Mouse (Mus musculus) adrenal gland, postnatal 25 days (tissue): Measurements from ENCODE around the gene Slc6a19. TPM values are rescaled to one million over a fixed set of nuclear protein-coding genes. Genes with fewer than 3 reads are reported as not detected.
"Not testable (repeated sequence)": the region's sequence is repeated elsewhere in the genome, so short reads cannot be mapped to it uniquely, and the experiment has no call there.

ENCODE experiments used
- DNase-seq: peaks from one replicate; pipeline ENCODE4 v3.0.0; 2021; ENCODE audit warnings: mixed read lengths
- long read RNA-seq: library from polyadenylated mRNA; stranded (forward); transcript quantifications from one replicate; pipeline ENCODE4 v2.0.0, GENCODE M21; 2021
- total RNA-seq: library from RNA; stranded (reverse); gene quantifications from 2 replicates; pipeline ENCODE4 v1.2.3, GENCODE M21; 2021

Gene Slc6a19
- total RNA-seq = 0.24 and 0.36 TPM in 2 replicates
- long read RNA-seq, partial matches to known transcripts = 1 of 1 reads
- long read RNA-seq, other reads (novel, unspliced or antisense) = 0 of 1 reads

DNA sequence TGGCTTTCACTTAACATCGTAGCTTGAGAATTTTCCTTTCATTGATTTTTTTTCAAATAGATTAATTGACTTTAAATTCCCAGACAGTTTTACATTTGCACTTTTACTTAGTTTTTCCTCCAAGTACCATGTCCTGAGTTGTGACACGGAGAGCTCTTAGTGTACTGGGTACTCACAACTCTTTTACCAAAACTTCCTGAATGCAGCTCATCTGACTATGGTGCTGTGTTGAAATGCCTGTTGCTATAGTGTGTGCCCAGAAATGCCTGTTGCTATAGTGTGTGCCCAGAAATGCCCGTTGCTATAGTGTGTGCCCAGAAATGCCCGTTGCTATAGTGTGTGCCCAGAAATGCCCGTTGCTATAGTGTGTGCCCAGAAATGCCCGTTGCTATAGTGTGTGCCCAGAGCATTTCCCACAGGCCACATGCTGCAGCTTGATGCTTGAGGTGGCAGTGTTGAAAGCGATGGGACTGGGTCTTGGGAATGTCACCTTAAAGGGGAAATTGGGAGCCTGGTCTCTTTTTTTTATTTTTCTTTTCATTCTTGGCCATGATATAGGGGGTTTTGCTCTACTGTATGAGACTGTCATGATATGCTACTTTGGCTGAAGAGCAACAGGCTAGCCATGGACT is at the start of gene Slc6a19:
TSS of gene Slc6a19 (minus strand) at position 172 of the 632 bp plus-strand sequence.
- no peak for DNase-seq

GRCm38 (mm10) chr13:73751284-73751683 is 46.6 kb upstream of the Slc6a19 start:
- no peak for DNase-seq

GRCm38 (mm10) chr13:73750435-73750834 is 45.8 kb upstream of the Slc6a19 start:
- no peak for DNase-seq

- no peak for DNase-seq
Measured at GRCm38 (mm10) chr13:73748663-73749440, 44.2 kb upstream of the Slc6a19 start.

GRCm38 (mm10) chr13:73743662-73744061 is 39.0 kb upstream of the Slc6a19 start:
- DNase-seq = no peak

GRCm38 (mm10) chr13:73742944-73743343 is 38.3 kb upstream of the Slc6a19 start:
- no peak for DNase-seq

DNA sequence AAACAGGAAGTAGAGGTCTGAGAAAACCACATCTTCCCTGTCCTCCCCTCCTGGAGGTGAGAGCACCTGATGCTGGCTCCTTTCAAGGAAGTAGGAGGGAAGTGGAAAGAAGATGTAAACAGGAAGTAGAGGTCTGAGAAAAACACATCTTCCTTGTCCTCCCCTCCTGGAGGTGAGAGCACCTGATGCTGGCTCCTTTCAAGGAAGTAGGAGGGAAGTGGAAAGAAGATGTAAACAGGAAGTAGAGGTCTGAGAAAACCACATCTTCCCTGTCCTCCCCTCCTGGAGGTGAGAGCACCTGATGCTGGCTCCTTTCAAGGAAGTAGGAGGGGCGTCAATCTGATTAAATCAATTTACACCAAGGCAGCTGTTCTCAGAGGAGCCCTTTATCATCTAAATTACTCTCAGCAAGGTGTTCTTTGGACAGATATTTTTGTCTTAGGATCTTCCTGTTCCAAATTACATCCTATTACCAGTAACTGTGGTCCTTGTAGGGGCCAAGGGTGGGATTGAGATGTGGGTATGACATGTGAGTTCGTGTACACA is 35.8 kb upstream of the Slc6a19 start:
- not testable (repeated sequence) for DNase-seq

DNA sequence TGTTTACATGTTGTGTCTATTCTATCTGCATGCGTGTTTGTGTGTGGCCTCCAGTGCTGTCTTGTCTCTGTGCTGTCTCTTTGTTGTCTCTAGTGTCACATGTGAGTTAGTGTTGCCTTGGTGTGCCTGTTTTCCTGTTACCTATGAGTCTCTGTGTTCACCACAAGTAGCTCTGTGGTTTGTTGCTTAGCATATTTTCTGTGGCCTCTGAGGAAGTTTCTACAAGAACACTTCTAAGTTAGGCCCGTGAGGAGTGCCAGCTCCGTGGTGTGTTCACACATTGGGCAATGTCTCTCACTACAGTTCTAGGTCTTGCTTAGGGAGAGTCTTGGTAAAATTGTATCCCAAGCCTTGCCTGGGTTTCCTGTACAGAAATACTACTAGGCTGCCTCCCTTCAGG is 32.3 kb upstream of the Slc6a19 start:
- DNase-seq = no peak

- no peak for DNase-seq
Measured at GRCm38 (mm10) chr13:73735928-73736327, 31.3 kb upstream of the Slc6a19 start.

GRCm38 (mm10) chr13:73735270-73735669 is 30.6 kb upstream of the Slc6a19 start:
- DNase-seq = no peak

GRCm38 (mm10) chr13:73734379-73734778 is 29.7 kb upstream of the Slc6a19 start:
- DNase-seq = no peak

- DNase-seq = peak; percentile 48
Measured at GRCm38 (mm10) chr13:73732742-73733700, 28.4 kb upstream of the Slc6a19 start, which contains the start of gene Slc12a7. Slc12a7 (plus strand) TSS chr13:73733094.

DNA sequence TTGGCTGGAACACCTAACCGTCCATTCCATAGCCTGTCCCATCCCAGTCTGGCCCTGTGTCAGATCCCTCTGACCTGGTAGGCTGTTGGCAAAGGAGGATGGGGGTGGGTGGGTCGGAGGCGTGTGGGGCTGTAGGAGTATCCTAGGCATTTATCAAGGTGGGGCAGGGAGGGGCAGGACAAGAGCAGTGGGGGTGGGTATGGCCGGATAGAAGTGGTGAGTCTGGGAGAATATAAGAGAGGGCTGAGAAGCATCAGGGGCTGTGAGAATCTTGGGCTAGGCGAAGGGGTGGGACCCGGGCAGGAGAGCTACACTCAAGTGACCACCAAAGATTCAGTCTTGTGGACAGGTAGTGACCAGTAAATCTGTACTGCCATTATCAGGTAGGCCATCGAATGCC is 27.6 kb upstream of the Slc6a19 start:
- no peak for DNase-seq

GRCm38 (mm10) chr13:73730913-73731312 is 26.2 kb upstream of the Slc6a19 start:
- DNase-seq = no peak

DNA sequence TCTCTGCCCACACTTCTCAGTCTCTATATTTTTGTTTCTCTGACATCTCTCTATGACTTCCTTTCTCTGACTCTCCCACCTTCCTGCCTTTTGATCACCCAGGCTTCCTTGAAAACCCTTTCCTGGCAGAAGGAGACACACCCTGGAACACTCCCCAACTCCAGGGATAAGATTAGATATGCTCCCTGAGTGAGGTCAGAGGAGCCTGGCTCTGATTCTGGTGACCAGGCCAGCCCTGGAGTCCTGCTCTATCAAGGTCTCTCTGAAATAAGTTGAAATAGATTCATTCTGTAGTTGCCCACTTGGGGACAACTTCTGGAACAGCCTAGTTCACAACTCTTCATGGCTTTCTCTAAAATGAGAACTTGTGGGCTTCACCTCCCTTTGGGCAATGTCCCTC is 24.0 kb upstream of the Slc6a19 start:
- no peak for DNase-seq

GRCm38 (mm10) chr13:73727621-73728025 is 23.0 kb upstream of the Slc6a19 start:
- no peak for DNase-seq

- DNase-seq = no peak
Measured at GRCm38 (mm10) chr13:73725315-73725714, 20.6 kb upstream of the Slc6a19 start.

DNA sequence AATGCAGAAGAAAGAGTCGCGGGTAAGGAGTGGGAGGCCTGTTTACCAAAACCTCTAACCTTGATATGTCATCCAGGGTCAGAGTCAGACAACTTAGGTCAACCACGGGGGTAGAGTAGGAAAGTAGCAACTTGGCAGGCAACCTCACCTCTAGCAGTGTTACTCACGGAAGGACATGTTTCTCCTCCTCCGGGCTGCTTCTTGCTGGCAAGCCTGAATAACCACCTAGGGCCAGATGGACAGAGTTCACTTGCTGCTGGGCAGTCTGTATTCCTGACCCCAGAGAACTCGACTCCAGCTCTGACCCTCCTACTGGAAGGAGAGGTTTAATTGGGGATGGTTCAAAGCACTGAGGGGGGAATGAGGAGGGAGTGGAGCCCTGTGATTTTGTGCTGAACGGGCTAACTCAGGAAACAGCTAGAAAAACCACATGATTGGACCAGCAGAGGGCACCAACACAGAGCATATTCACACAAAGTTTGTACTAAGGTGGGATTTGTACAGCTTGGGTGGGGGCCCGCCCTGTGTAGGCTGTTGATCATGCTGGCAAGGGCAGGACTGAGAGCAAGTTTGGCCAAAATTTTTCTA is 18.5 kb upstream of the Slc6a19 start:
- DNase-seq = peak; percentile 38

GRCm38 (mm10) chr13:73720241-73720640 is 15.6 kb upstream of the Slc6a19 start:
- DNase-seq = no peak

DNA sequence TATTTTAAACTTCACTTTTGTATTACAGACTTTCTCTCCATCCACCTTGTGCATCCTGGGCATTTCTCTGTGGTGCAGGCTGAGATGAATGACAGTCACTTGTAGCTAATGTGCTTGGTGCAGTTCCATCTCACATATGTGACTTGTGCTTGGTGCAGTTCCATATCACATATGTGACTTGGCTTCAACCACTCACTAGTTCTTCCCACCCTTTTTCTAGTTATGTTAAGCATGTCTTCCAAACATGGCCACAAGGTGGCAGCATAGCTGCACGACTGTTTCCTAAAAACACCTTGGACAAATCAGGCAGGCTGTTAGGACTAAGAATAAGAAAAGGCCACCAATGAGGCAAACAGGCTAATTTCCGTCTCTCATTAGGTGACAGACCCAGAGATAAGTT is 13.6 kb upstream of the Slc6a19 start:
- DNase-seq = peak; percentile 76

DNA sequence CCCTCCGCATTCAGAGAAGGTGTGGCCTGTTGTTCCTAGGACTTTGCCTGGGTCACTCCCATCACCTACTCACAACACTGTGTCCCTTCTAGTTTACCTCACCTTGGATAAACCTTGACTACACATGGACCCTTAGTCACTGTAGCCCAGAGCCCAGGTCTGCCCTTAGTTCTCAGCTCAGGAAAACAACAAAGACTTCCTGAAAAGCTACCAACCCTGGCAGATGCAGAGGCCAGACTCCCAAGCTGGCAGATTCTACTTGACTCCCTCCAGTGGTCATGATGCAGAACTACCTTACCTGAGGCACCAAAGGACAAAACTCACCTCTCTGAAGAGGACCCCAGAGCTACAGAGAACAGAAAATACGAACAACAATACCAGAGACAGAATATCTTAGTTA is 9.4 kb upstream of the Slc6a19 start:
- no peak for DNase-seq

- no peak for DNase-seq
Measured at GRCm38 (mm10) chr13:73713204-73713603, 8.5 kb upstream of the Slc6a19 start.
